Mouse (Mus musculus): ENCODE measurements around the gene Hivep3.
A peak's percentile ranks its signal among the peaks of the same experiment; 100 is the strongest.

Gene Hivep3

DNA sequence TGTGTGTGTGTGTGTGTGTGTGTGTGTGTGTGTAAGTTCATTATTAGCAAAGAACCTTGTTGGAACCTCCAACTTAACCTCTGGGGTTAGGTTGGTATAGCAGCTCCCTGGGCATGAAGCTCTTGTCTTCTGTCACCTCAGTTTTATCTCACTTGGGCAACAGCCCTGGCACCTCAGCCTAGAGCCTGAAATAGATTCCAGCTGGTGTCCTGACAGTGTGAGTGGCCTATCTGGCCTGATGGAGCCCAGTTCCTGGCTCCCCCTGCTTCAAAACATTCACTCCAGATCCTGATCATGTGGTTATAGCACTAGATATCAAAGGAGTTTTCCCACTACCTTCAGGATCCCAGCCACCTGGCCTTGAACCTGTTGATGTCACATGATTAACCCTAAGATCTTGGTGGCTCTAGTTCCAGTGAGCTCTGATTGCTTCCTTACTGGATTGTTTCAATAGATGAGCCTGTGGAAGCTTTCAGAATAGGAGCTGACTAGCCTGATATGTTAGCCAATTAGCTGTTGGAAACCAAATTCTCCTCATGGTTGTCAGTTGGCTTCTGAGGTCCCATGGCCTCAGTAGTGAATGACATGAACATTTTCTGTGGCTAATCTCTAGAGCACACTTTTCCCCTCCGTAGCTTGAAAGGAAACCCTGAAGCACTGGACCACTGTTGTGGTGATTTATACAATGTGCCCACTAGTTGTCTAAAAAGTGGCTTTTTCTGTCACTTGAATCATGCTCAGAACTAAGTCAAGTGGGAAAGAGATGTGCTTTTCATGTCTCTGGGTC lies 358.6 kb downstream of the Hivep3 start:
- DNase-seq (ENCODE audit: low read depth, low spot score), result no peak

DNA sequence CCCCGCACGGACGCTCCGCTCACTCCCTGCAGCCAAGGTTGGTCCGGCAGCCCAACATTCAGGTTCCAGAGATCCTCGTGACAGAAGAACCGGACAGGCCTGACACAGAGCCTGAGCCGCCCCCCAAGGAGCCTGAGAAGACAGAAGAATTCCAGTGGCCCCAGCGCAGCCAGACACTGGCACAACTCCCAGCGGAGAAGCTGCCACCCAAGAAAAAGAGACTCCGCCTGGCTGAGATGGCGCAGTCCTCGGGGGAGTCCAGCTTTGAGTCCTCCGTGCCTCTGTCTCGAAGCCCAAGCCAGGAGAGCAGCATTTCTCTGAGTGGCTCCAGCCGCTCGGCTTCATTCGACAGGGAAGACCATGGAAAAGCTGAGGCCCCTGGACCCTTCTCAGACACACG lies 363.4 kb downstream of the Hivep3 start:
- no peak for DNase-seq (ENCODE audit: low read depth, low spot score)

DNA sequence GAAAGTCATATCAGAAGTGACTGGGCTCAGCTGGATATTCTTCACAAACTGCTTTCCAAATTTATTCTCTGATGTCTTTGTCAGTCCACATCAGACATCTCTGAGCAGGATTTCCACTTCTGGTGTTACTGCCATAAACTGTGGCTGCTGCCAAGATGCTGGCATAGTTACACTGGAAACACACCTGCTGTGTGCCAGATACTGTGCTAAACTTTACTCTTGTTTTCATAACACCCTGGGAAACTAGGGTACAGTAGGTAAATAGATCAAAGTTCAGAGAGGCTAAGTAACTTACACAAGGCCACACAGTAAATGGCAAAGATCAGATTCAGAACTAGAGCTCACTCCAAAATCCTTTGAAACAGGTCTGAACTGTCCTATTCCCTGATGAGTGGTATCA lies 367.6 kb downstream of the Hivep3 start:
- DNase-seq (ENCODE audit: low read depth, low spot score), result no peak

DNA sequence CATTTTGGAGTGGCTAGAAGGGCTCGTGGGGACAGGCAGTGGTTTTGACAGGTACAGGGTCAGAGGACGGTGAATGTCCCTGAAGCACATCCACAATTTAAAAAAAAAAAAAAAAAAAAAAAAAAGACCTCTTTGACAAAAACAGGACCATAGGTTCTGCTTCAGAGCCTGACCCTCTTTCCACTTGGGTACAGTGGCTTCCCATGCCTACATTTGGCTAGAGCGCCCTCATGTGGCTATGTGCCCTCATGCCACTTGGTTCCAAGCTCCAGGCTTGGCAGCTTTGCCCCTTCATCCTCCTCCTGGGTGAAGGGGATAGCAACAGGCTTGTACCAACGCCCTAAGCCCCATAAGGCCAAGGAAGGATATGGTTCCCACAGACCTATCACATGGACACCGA lies 371.0 kb downstream of the Hivep3 start:
- DNase-seq (ENCODE audit: low read depth, low spot score), result no peak

DNA sequence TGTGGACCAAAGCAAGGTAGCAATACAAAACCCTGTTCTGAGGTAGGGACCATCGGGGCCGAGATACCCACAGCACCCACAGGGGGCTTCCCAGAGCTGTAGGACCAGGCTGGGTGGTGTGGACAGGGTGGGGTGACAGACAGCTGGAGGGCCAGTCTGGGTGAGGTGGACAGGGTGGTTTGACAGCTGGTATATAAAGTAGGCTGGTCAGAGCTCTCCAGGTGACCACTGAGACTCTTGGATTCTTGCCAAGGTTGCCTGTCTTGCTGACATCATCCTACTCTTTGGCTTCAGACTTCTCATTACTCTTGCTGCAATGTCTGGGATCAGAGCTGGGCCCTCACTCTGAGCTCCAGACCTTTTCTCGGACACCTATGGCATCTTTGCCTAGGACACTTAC lies 372.8 kb downstream of the Hivep3 start:
- no peak for DNase-seq (ENCODE audit: low read depth, low spot score)

DNA sequence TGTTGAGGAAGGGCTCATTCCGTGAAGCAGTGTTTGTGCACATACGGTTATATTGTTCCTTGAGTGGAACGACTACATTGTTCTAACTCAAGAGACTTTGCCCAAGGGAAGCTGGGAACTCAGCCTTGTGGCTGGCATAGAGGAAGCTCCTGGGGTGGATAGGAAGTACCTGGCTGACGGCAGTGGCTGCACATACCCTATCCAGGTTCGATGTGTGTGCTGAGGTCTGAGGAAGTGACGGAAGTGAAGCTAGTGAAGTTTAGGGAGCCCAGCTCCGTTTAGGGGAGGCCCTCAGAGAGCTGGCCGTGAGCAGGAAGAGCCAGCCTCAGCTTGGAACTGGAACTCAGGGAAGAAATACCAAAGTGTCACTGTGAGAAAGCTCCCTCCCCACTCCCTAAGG lies 374.2 kb downstream of the Hivep3 start:
- DNase-seq (ENCODE audit: low read depth, low spot score), result no peak

DNA sequence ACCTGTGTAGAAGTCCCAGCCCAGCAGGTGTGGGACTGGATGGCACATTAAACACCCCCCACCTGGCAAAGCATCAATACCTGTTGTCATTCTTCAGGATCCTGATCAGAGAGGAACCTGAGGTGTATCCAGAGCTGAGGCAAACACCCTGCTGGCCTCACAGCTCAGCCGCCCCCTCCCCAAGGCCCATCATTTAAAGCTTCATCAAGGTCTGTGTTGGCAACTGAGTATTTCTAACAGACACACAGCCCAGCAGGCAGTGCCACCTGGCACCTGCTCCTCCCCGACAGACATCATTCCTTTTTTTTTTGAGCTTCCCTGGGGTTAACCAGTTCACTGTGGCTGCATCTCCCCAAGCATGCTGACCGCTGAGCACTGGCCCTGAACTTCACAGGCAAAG lies 381.9 kb downstream of the Hivep3 start:
- DNase-seq (ENCODE audit: low read depth, low spot score), result no peak

DNA sequence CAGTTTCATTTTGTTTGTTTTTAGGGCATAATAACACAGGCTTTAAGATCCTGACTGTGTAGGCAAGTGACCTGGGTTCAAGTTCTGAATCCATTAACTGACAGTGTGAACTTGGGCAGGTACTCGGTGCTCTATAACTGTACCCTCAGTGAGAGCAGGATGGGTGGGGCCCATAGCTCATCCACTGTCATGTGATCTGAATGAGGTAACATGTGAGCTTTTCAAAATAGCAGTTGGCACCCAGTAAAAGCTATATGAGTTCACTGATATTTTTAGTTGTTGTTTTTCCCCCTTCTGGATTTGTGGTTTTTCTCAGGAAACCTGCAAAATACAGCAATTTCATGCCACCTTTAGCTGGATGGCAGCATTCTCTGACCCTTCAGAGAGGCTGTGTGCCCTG lies 382.7 kb downstream of the Hivep3 start:
- no peak for DNase-seq (ENCODE audit: low read depth, low spot score)

DNA sequence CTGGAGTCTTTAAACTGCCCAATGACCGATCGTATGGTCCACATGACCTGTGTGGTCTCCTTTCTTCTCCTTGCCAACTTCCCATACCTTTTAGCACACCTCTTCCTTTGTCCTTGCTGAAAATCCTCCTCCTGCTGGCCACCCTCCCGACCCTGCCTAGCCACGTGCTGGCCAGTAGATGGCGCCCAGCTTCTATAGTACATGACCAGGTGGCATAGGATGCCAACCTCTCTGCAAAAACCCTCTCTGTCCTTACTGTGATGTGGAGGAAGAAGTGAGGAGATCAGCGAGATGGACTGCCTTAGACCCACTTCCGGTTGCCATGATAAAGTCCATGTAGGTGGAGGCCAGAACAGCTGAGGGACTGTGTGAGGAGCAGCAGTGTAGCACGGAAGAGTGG lies 386.7 kb downstream of the Hivep3 start:
- no peak for DNase-seq (ENCODE audit: low read depth, low spot score)

DNA sequence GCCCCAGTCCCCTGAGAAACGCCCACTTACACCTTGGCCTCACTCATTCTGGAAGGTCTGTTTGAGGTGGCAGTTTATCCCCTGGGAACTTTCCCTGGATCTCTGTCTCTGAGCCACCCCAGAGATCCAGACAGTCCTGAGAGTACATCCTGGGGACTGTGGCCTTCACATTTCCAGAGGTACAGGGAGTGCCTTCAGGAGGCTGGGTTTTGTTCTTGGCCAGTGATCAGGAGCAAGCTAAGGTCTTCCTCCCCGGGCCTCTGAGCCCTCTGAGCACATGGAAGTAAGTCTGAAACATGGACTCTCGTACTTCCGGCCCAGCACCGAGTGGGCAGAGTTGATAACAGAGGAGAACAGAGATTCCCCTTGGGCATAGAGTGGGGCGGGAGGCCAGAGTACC lies 391.1 kb downstream of the Hivep3 start:
- no peak for DNase-seq (ENCODE audit: low read depth, low spot score)

DNA sequence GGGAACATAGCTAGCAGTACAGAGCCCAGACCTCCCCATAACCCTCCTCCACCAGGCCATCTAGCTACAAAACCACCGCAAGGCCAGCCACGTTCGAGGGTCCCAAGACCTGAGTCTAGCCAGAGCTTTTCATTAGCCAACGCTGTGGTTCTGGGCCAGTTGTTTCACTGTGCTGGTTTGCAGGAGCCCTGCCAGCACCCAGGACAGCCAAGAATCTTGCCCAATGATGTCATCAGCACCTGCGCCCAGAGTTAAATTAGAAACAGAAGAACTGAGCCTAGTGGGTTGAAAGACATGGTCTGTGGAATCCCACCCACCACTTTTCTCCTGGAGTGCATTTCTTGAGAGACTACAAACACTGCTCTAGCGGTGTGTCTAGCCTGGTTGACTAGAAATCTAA lies 392.5 kb downstream of the Hivep3 start:
- no peak for DNase-seq (ENCODE audit: low read depth, low spot score)

DNA sequence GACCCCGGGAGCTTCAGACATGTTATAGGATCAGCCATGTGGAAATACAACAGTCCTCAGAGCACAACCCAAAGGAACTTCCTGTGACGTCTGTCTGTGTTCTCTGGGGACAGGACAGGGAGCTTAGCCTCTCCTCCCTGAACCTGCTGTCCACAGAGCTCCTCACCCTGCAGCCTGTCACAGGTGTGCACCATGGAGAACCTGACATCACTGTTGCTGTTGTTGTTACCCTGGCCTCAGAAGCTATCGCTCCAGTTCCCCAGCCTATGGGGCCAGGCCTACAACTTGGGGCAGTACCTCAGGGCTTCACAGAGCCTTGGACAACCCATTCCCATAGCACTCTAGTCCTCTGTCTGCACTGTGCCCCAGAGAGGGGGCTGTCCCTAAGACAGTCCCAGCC lies 393.7 kb downstream of the Hivep3 start:
- no peak for DNase-seq (ENCODE audit: low read depth, low spot score)

DNA sequence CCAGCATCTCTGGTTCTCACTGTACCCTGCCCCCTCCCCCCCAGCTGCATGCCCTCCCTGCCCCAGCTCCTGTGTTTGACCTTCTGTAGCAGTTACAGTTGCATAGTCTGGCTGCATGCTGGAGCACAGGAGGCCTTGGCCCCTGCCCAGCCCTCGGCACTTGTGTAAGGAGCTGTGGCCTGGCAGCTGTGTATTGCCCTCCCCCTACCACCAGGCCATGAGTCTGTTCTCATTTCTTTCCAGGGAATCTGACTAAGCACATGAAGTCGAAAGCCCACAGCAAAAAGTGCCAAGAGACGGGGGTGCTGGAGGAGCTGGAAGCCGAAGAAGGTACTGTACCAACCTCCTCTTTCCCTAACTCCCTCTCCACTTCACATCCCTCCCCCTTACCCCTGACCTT lies 394.4 kb downstream of the Hivep3 start:
- no peak for DNase-seq (ENCODE audit: low read depth, low spot score)

DNA sequence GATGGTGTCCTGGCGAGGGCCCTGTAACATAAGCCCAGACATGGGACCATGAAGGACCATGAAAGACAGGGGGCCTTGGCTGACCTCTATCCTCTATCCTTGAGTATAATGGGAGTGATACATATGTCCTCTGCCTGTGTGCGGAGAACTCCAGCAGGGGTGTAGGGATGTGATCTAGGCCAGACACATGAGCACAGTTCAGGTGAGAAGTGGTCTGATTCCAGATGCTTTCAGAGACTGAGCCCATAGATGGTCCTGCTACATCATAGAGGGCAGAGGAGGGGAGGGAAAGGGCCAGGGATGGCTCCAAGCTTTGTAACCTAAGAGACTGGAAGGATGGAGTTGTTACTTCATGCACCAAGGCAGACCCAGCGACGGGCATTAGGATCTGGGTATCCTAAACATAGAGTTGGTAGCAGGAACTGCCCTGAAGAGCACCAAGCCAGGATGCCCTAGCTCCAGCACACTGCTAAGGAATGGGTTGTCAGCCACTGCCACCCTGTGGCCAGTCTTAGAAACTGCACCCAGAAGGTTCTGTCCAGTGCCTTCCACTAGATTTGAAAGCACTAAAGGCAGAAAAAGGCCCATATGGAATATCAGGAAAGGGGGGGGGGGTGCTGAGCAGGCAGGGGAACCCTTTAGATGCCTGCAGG lies 395.8 kb downstream of the Hivep3 start:
- peak; percentile 39 for DNase-seq (ENCODE audit: low read depth, low spot score)

DNA sequence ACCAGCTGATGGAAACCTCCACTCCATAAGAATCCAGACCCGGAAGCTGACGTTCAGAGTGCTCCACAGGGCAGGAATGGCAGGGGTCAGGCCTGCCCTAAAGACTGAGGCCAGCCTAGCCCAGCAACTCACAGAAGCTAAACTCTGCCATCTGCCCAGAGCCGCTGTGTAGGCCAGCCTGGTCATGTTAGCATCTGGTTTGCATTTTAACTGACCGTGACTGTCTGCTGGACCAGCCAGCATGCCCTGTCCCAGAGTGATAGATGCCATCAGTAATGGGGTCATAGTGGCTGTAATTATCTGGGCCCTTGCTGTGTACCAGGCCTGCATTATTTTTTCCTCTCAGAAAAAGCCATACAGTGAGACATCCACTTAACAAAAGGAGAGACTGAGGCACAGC lies 397.3 kb downstream of the Hivep3 start:
- DNase-seq (ENCODE audit: low read depth, low spot score), result no peak

DNA sequence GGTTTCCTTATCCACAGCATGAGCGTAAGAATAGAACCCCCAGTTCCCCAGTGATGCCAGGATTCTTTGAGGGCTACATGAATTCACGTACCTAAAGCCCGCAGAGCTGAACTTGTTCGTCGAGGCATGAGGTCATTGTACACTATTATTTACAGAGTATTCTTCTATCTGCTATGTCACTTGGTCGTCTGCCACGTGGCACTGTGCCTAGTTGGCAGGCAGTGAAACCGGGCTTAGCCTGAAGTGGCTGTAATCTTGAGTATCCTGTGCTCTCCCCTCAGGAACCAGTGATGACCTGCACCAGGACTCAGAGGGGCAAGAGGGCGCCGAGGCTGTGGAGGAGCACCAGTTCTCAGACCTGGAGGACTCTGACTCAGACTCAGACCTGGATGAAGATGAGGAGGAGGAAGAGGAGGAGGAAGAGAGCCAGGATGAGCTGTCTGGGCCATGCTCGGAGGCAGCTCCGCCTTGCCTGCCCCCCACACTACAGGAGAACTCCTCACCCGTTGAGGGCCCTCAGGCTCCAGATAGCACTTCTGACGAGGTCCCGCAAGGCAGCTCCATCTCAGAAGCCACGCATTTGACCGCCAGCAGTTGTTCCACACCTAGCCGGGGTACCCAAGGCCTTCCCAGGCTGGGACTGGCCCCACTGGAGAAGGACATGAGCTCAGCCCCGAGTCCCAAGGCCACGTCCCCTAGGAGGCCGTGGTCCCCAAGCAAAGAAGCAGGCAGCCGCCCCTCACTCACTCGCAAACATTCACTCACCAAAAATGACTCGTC lies 398.0 kb downstream of the Hivep3 start:
- no peak for DNase-seq (ENCODE audit: low read depth, low spot score)

DNA sequence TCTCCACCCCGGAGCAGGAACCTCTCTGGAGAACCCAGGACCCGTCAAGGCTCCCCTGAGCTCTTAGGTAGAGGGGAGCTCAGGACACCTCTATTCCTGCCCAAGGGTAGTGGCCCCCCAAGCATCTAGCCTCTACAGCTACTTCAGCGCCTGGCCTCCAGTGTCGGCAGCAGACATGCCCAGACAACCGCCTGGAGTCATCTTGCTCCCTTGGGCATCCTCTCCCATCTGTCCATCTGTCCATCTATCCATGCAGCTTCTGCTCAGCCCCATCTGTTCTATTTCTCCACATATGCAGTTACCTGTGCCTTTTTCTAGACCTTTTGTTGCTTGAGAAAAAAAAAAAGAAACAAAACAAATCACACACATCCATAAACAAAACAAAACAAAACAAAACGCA lies 400.6 kb downstream of the Hivep3 start:
- DNase-seq (ENCODE audit: low read depth, low spot score), result no peak

DNA sequence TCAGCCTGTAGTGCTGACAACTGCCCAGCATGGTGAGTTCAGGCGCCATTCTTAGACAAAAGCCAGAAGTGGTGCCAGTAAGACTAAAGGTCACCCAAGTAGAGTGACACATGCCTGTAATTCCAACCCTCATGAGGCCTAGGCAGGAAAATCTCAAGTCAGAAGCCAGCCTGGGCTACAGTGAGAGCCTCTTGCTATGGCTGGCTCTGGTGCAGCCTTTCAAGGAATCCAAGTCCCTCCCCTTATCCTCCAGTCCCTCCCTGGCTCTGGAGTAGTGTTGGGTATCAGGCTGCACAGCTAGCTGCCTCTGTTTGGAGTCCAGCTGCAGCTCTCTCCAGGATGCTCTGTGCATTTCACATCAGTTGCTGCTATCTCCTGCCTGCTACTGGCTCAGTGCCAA lies 408.2 kb downstream of the Hivep3 start:
- no peak for DNase-seq (ENCODE audit: low read depth, low spot score)

DNA sequence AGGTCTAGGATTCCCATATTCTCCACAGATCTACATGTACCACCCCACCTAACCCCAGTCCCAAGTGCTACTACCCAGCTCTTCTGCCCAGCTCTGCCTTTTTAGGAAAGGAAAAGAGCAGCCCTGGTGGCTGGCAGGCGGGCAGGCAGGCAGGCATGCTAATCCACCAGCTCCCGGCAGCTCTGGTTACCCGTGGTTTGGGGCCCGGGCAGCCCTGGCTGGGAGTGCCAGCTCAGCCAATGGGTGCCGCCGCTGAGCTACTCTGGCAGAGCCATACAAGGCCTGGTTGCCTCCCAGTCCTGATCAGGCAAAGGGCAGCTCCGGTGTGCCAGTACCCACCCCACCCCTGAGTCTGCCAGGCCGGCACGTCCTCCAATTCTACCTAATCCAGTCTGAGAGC lies 409.3 kb downstream of the Hivep3 start:
- DNase-seq (ENCODE audit: low read depth, low spot score), result no peak

DNA sequence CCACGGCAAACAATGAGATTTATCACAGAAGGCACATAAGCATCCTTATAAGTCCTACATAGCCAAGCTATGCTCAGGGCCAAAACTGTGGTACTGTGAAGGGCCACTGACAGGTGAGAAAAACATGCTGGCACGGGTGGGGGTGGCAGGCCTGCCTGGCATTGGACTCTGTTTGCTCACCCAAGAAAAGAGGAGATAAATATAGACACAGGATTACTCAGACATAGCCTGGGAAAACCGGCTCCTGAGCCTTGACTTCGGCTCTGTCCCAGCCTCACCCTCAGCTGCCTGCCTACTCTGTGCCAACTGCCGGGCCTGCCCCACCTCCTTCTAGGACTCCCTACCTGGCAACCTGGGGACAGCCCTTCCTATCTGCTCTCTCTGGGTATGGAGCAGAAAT lies 410.8 kb downstream of the Hivep3 start:
- no peak for DNase-seq (ENCODE audit: low read depth, low spot score)

DNA sequence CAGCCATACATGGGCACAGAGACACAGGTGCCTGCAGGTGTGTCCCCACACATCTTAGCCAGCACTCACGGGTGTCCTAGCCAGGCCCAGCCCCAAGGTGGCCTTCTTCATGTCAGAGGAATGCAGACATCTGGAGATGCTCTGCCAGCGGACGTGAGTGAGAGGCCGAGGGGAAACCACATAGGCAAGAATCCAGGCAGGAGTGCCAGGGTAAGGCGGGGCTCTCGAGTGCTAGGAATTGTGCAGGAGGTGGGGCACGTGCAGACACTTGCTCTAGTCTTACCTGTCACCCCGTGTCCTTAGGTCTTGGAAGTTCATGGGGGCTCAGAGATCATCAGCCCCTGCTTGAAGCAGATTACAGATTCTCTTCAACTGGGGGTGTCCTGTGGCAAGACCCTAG lies 412.3 kb downstream of the Hivep3 start:
- no peak for DNase-seq (ENCODE audit: low read depth, low spot score)

DNA sequence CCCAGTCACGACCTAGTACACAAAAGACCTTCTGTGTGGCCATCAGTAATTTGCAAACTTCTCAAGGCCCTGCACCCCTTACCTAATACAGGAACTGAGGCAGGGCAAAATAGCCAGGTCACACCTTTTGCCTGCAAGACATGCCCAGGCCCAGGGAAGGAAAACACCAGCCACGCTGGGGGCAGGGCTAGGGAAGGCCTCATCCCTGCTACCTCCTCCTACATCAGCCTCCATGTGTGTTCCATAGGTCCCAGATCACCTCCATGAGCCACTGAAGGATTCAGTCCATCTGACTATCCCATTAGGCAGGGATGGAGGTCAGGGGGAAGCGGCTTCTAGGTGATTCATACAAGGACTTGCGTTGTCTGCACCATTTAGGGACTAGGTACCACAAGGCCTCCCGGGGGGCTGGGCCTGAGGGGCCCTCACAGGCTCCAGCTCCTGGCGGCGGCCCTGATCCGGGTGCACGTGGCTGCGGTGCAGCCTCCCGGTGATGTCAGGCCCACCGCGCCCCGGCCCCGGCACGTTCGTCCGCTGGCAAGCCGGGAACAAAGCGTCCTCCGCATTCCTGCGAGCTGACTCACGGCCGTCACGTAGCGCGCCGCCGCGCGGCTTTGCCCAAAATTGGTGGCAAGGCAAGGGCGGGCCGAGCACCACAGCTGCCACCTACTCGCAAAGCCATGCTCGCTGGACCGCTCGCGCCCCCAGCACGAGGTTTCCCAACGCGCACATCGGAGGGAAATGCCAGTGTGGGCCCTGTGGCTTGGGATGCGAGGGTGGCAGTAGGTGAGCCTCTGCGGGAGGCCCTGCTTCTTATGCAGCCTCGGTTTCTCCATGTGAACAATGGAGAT lies 414.9 kb downstream of the Hivep3 start:
- DNase-seq (ENCODE audit: low read depth, low spot score), result no peak
